Mouse (Mus musculus) cerebellum, postnatal 14 days (tissue): Measurements from ENCODE around the gene Tmem53.

ENCODE experiments used
- DNase-seq, 2 experiments: peaks; one replicate each; pipeline ENCODE4 v3.0.0; 2021; ENCODE audit warnings: mixed read lengths in 2 of 2

Gene Tmem53

DNA sequence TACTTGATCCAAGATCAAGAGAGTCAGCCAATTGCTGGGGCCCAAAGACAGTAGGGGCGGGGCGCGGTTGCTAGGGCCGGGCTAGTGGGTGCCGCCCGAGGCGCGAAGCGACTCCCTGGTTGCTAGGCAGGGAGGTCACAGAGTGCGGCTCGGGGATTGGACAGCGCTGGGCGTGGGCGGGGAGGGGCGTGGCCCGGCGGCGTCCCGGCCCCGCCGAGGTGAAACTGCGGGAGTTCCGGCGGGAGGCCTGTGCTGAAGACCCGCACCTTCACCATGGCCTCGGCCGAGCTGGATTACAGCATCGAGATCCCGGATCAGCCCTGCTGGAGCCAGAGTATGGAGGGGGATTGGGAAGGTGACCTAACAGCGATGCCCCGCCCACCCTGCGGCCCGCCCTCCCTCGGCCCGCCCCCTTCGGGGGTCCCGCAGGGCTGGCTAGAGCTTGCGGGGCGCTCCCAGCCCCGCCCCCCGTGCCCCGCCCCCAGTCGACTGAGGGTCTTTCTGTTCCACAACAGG lies at the start of gene Tmem53, which contains the start of gene Armh1:
TSS of gene Tmem53 (plus strand) at position 151 of the 516 bp plus-strand sequence.
TSS of gene Armh1 (minus strand) at position 325 of the 516 bp plus-strand sequence.
- DNase-seq: peak; percentile 80 to 84

DNA sequence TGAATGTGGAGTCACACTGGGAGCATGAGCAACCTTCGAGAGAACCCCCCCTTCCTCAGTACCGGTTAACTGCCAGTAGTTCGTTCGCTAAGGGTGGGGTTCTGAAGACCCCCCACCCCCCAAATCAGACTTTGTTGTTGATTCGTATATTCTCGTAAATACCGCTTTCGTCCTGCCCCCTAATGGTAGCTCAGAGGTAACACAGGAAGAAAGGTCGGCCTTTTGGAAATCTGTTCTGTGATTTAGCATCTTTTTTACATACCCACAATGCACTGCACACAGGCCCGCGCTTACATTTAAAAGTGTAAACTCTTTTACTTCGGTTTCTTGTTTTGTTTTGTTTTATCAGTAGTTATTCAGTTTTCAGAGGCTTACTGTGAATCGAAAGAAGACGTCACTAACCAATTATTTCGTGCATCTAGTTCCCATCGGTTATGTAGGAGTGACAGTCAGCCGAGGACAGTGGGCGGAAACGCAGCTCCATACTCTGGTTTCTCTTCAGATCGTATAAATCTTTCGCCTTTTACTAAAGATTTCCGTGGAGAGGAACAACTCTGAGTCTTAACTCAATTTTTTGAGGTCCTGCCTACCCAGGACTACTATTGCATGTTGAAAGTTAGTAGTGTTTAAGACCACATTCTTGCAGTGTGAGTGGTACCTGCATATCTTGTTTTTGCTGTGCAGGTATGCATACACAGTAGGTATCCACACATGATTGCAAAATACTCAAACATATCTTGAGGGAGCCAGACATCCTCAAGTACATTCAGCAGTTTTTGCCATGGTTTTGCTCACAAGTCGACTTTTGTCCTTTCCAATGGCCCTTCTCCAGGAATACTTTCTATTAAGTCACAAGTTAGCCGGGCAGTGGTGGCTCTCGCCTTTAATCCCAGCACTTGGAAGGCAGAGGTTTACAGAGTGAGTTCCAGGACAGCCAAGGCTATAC lies 49.4 kb upstream of the Tmem53 start:
- DNase-seq: peak; percentile 54 to 63

DNA sequence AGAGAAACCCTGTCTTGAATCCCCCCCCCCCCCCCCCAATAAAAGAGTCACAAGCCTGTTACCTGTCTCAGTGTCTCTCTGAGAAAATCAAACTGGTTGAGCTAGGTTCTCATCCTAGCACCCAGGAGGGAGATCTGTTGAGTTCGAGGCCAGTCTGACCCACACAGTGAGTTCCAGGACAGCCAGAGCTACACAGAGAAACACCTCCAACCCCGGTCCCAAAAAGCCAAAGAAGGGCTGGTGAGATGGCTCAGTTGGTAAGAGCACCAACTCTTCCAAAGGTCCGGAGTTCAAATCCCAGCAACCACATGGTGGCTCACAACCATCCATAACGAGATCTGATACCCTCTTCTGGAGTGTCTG lies 48.8 kb upstream of the Tmem53 start:
- DNase-seq: no peak

DNA sequence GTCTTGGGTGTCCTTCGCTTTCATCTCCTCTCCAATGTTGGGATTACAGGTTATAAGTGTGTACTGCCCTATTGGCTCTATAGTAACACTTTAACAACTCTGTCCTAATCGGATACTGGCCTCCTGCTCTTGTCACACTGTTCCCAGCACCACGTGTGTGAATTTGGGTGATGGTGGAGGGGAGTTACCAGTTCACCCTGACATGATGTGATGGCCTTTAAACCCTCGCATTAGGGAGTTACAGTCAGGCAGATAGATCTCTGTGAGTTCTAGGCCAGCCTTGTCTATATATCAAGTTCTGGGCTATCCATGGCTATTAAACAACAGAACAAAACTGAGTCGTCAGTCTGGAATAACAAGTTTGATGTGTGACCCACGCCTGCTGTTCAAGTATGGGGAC lies 42.2 kb upstream of the Tmem53 start:
- DNase-seq: no peak

DNA sequence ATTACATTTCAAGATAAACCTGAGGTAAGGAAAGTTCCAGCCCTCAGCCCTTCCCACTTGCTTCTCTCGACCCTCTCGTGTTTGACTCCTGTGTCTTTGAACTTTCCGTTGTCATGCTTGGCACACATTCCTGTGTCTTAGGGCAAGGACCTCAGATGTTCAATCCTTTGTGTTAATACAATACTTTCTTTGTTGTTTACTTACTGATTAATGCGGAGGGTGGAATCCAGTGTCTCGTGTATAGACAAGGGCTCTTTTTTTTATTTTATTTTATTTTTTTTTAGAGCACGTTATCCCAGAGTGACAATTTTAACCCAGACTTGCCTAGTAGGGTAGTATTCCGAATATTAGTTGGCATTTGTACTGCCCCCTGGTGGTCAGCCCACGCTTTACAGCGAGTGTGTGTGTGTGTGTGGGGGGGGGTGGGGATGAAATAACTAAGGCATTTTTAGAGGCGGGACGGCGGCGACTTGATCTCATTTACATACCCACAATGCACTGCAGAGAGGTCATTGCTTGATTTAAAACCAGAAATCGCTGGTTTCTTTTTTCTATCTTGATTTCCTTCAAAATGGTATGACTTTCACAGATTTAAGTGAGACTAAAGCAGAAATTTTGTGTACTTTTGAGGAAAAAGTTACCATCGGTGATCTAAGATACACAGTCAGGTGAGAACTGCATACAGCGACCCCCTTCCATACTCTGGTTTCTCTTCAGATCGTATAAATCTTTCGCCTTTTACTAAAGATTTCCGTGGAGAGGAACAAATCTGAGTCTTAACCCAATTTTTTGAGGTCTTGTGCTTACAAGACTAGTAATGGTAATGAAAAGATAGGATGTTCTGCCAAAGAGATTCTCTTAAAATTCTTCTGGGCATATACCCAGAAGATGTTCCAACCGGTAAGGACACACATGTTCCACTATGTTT lies 41.3 kb upstream of the Tmem53 start:
- peak; percentile 73 to 91 for DNase-seq

DNA sequence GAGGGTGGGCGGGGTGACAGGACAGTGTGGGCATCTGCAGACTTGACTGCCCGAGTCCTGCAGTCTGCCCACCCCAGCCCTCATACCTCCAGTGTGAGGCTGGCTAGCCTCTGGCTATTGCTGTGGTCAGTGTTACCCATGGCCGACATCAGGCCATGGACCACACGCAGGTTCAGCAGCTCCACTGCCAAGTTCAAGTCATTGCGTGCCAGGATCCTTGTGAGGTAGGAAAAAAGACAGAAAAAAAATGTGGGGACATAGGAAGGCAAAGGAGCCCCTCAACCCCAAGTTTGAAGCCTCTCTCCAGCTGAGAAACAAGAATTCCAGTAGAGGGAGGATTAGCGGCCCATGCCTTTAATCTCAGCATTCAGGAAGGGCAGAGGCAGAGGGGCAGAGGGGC lies 37.5 kb upstream of the Tmem53 start:
- DNase-seq: no peak

DNA sequence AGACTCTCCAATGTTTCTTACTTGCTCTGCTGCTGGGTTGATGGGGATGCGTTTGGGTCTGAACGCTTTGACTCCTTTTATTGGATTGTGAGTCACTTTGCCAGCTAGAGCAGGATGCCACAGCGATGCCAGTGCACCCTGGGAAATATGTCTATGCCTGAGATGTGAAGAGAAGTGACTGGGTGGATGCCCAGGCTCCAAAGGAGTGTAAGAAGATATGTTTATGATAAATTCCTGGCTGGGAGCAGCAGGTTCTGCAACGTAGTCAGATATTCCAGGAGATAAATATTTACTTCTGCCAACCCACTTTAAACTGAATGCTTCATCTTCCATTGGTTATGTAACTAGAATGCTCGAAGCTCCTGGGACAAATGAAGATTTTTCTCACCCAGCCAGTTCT lies 34.7 kb upstream of the Tmem53 start:
- no peak for DNase-seq

DNA sequence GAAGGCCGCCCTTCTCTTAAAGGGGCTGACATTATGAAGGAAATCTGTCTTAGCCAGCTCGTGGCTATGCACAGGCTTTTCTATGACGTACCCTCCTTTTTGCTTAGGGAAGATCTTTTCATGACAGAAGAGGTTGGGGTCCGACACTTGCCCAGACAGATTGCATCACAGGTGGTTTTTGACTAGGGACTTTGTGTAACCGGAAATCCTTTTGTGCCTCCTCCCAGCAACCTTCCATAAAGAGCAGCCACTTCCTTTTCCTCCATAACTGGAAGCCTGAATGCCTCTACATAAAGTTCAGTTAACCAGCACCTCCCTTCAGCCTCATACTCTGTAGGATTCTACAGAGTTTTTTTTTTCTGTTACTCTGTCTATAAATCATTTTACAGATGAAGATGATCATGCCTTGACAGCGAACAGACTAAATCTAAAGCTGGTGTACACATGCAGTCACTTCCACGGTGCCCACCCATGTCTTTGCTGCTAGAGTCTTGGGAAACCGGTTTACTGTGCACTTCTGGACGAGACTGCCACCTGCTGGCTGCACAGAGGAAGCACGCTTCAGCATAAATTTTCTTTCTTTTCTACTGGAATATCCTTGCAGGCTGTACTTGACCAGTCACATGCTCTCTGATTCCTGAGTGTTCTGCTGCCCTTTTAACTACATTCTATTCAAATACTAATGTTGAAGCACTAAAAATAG lies 33.1 kb upstream of the Tmem53 start:
- DNase-seq: peak; percentile 73 to 75

DNA sequence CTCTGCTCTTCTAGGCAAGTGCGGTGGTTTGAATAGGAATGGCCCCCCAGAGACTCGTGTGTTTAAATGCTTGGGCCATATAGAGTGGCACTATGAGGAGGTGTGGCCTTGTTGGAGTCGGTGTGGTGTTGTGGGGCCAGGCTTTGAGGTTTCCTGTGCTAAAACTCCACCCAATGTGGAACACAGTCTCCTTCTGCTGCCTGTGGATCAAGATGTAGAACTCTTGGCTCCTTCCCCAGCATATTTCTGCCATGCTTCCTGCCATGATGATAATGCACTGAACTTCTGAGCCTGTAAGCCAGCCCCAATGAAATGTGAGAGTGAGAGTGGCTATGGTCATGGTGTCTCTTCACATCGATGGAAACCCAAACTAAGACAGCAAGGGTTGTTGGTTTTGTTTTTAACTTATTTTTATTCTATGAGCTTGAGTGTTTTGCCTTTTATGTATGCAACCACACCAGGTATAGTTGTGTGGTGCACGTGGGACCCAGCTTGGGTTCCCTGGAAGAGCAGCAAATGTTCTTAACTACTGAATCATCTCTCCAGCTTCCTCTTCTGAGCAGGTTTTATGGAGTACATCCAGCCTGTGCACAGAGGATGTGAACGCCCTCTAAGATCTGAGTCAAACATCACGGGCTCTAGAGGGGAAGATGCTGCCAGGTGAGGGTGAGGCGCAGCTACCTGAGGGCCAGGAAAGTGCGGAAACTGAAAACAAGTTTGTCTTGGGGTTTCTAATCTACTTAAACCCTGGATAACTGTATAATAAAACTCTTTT lies 30.8 kb upstream of the Tmem53 start:
- DNase-seq: no peak

DNA sequence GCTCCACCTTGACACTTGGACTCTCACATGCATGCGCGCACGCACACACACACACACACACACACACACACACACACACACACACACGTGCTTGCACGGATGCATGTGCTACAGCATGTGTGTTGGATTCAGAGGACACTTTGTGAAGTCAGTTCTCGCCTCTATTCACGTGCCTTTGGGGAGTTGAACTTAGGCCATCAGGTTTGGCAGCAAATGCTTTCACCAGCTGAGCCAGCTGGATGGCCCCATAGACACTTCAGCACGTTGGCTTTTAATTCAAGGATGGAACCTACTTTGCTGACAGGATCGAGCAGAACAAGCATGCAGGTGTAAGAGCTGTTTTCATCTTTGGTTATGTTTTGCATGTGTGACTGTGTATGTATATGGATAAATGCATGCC lies 29.9 kb upstream of the Tmem53 start:
- DNase-seq: peak; percentile 48 to 51

DNA sequence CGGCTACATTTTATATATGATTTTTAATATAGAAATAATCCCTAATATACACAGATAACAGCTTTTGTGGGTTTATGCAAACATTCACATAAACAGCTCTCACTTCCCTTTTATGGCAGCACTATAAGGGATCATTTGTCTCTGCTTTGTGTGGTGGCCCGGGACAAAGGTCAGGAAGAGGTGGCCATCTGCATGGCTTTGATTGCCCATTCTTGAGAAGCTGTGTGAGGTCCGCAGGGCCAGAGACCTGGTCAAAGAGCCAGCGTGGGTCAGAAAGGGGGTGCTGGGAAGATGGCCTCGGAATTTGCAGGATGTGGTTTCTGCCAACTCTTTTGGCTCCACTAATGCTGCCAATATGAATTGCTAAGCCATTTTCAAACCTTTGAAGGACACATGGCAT lies 28.8 kb upstream of the Tmem53 start:
- no peak for DNase-seq

DNA sequence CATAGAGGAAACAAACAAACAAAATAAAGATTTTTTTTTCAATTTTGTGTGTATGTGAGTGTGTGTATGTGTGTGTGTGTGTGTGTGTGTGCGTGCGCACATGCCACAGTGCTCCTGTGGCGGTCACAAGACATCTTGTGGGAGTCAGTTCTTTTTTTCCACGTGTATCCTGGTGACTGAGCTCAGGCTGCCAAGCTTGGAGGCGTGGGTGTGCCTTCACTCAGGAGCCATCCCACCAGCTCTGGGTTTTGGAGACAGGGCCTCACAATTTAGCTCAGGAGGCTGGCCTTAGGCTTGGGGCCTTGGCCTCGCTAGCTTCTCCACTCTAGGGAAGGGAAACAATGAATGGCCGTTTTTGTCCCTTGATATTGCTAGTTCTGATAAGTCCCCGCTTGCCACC lies 27.6 kb upstream of the Tmem53 start:
- no peak for DNase-seq

DNA sequence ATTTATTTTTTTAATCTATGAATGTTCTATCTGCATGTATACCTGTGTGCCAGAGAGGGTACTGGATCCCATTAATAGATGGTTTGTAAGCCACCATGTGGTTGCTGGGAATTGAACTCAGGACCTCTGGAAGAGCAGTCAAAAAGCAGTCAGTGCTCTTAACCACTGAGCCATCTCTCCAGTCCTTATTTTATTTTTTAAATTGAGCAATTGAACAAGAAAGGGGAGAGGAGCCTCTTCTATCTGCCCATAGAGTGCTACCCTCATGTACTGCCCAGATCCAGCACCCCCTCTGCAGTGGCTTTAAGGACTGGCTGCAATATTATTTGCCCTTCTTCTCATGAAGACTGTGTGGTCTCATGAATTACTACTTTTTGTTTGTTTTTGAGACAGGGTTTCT lies 26.5 kb upstream of the Tmem53 start:
- no peak for DNase-seq

DNA sequence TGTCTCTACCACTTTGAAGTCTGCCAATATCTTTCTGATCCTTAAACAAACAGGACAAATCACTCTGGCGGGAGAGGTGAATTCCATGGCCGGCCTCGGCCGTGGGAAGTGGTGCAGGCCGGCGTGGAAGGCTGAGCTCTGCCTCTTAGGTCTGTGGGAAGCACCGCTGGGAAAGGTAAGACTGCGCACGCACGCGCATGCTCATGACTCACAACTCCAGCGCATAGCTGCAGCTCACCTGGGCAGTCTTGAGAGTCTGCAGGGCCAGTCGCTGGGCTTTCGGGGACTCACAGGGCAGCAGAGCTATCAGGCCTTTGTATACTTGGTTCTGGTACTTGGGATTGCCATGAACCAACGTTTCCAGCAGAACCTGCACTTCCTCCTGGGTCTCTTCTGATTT lies 22.2 kb upstream of the Tmem53 start:
- DNase-seq: no peak

DNA sequence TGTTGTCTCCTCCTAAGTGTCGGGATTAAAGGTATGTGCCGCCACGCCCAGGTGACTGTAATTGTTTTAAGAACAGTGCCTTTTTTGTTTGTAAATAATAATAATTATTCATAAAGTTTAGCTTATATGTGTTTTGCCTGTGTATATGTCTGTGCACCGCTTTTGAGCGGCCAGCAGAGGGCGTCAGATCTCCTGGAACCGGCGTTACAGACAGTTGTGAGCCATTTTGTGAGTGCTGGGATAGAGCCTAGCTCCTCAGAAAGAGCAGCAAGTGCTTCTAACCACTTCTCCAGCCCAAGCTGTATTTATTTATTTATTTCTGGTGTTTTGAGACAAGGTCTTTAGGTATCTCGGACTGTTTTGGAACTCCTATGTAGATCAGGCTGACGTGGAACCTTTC lies 21.4 kb upstream of the Tmem53 start:
- peak in 1 of 2 experiments; percentile 31 for DNase-seq

DNA sequence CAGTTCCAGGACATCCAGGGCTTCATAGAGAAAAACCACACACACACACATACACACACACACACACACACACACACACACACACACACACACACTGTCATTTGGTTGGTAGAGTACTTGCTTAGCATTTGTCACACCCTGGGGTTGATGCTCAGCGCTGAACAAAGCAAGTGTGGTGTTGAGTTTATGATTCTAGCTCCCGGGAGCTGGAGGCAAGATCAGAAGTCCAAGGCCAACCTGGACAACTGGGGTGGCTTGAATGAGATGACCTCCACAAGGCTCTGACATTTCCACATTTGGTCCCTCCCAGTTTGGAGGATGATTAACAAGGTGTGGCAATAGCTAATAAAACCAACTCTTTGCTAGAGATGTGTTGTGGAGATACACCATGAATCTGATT lies 20.5 kb upstream of the Tmem53 start:
- no peak for DNase-seq

DNA sequence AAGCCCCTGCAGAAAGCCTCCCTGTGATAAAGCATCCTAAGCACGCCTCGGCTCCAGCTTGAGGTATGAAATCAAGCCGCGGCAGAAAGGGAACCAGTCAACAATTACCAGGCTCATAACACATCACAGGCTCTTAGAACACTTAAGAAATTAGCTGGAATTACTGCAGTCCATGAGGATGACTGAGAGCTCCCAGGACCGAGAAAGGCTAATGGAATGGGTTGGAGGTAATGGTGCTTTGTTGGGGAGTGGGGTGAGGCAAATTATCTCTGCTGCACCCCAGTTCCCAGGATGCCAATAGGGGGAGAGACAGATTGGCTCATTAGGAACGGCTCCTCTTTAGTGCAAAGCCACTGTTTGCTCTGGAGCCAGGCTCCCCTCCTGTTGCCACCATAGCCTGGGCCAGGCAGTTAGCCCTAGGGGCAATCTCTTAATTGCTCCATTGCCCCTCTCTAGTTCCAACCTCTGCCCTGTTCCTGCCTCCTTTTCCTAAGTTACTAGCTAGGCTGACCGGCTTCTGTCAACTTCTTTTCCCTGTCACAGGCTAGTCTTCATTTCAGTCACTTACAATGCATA lies 17.5 kb upstream of the Tmem53 start:
- DNase-seq: no peak

DNA sequence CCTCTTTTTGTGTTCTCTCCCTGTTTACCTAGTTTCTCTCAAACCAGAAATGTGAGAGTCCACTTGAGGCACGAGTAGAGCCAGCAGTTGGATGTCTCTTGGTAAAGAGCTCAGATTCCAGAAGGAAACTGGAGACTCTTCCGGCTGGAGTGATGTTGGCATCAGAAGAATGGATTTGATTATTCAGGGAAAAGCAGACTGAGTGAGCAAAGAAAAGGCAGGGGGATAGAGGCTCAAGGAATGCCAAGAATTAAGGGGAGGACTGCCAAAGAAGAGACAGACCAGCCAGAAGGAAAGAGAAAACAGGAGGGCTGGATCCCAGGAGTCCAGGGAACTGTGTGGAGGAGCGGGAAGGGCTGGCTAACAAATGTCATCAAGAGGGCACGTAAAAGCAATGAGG lies 15.9 kb upstream of the Tmem53 start:
- DNase-seq: no peak

DNA sequence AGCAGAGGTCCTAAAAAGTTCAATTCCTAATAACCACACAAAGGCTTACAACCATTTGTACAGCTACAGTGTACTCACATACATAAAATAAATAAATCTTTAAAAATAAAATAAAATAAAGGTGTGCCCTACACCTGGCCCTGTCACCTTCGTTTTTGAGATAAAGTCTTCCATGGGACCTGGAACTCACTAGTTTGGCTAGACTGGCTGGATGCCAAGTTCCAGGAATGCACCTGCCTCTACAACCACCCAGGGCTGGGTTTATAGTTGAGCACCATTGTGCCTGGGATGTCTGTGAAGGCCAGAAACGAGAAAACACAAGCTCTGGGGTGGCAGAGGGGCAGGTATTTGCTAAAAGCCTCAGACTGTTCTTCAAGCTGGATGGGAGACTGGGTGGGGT lies 12.6 kb upstream of the Tmem53 start:
- DNase-seq: no peak

DNA sequence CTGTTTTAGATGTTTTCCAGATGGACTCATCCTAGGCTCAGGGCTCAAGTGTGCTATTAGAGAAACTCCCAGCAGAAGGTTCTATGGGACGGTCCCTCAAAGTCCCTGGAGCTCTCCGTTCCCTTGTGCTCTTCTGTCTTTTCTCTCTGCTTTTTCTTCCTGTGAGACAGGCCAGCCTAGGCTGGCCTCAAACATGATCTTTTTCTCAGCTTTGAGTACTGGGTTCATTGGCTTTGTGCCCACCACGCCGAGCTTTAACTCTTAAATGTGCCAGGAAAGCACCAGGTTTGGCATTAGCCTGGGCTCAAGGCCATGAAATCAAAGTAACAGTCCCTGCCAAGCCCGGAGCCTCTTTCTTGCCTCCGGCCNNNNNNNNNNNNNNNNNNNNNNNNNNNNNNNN lies 10.9 kb upstream of the Tmem53 start:
- peak; percentile 87 to 90 for DNase-seq

DNA sequence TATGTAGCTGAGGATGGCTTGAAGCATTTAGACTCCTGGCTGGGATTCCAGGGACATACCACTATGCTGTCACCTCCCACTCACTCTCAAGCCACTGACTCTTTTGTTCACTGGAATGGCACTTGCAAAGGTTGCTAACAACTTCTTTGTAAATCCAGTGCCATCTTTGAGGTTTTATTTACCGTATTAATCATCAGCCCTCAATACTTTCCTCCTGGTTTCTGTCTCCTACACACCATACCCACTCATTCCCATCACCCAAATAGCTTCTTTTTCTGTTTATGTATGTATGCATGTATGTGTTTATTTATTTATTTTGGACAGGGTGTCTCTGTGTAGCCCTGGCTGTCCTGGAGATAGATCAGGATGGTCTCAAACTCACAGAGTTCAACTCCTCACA lies 769 bp upstream of the Tmem53 start:
- no peak for DNase-seq

DNA sequence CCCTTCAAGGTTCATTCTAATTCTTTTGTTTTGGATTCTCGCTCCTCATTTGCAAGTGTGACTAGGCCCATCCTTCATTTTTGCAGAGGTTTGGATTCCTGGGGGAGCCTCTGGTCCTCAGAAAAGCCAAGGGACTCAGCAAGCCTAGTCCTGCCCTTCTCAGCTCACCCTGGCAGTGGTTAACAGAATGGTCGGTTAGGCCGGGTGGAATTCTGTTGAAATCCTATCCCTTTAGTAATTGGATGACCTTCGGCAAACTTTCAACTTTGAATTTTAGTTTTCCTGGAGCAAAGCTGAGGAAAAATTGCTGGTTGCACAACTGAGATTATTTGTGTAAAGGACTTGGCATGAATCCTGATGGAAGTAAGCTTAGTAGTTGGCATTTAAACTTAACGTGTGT lies 600 bp downstream of the Tmem53 start:
- DNase-seq: no peak
